Mouse (Mus musculus) hindbrain, embryonic 15.5 days (tissue): ENCODE measurements around the gene Gprasp1. TPM values are rescaled to one million over a fixed set of nuclear protein-coding genes. Genes with fewer than 3 reads are reported as not detected.
"Not testable (repeated sequence)": the region's sequence is repeated elsewhere in the genome, so short reads cannot be mapped to it uniquely, and the experiment has no call there.

Experiments
- ATAC-seq: fragments of 200-750 bp; cut with Nextera tagmentation; 2 replicates; pipeline ENCODE4 v1.8.0; 2017; ENCODE audit warnings: low read depth, moderate number of reproducible peaks, moderate TSS enrichment; ENCODE audit not compliant: low FRiP score
- H3K27ac ChIP-seq: fragments of 300-500 bp; sonication (generic); replicated peaks from 2 replicates; pipeline ENCODE4 v1.5.1; 2015; ENCODE audit warnings: mild to moderate bottlenecking, inconsistent platforms
- H3K27me3 ChIP-seq: fragments of 300-500 bp; sonication (generic); 2 replicates; pipeline ENCODE4 v1.6.1; 2015; ENCODE audit warnings: control low read depth, inconsistent platforms
- H3K36me3 ChIP-seq: fragments of 300-500 bp; sonication (generic); 2 replicates; pipeline ENCODE4 v1.6.1; 2015; ENCODE audit warnings: control low read depth, inconsistent platforms
- H3K4me1 ChIP-seq: fragments of 300-500 bp; sonication (generic); replicated peaks from 2 replicates; pipeline ENCODE4 v1.6.1; 2015; ENCODE audit warnings: control low read depth, inconsistent platforms
- H3K4me2 ChIP-seq: fragments of 300-500 bp; sonication (generic); 2 replicates; pipeline ENCODE4 v1.6.1; 2015; ENCODE audit warnings: moderate library complexity, mild to moderate bottlenecking, inconsistent platforms
- H3K4me3 ChIP-seq: fragments of 300-500 bp; sonication (generic); 2 replicates; pipeline ENCODE4 v1.5.1; 2015; ENCODE audit warnings: mild to moderate bottlenecking, inconsistent platforms
- H3K9ac ChIP-seq: fragments of 300-500 bp; sonication (generic); 2 replicates; pipeline ENCODE4 v1.6.1; 2015; ENCODE audit warnings: inconsistent platforms
- H3K9me3 ChIP-seq: fragments of 300-500 bp; sonication (generic); 2 replicates; pipeline ENCODE4 v1.6.1; 2016; ENCODE audit warnings: control low read depth, inconsistent platforms
- WGBS: fragments of 180-500 bp; shearing (Covaris S2); methylation state at CpG from one replicate; pipeline ENCODE4 v1.1.7; 2015; 5-methylcytosine and 5-hydroxymethylcytosine counted together
- polyA plus RNA-seq: library from polyadenylated mRNA; unstranded; fragments of >200 nt; fragmentation: Nextera tagmentation; extraction: Ambion mirVana; gene quantifications from 2 replicates; pipeline ENCODE4 v1.2.1, GENCODE M21; 2015

The Gprasp1 gene
- polyA plus RNA-seq, 1 experiment from 2014 or later: 227 TPM

GRCm38 (mm10) chrX:135768565-135768964, 26.0 kb downstream of the Gprasp1 start:
- no peaks in the 10 kb centered on the region for H3K36me3 ChIP-seq
- no peak overlapping the region for H3K4me3 ChIP-seq
- H3K4me1 ChIP-seq: no peaks in the 10 kb centered on the region
- H3K9ac ChIP-seq: no peak overlapping the region
- no peaks in the 10 kb centered on the region for H3K27me3 ChIP-seq
- no peak for ATAC-seq
- whole genome bisulfite sequencing: 86% methylated on average over 2 of the region's 2 CpGs
- no peak overlapping the region for H3K27ac ChIP-seq
- no peaks in the 10 kb centered on the region for H3K9me3 ChIP-seq
- H3K4me2 ChIP-seq: no peak overlapping the region

GRCm38 (mm10) chrX:135791536-135791935, 49.0 kb downstream of the Gprasp1 start:
- Histone ChIP-seq H3K27me3 (no peaks in the 10 kb centered on the region), H3K4me2 (no peak overlapping the region), H3K9me3 (no peaks in the 10 kb centered on the region), H3K9ac (no peak overlapping the region), H3K4me1 (no peaks in the 10 kb centered on the region), H3K36me3 (no peaks in the 10 kb centered on the region), H3K4me3 (no peak overlapping the region), H3K27ac (no peak overlapping the region)
- no peak for ATAC-seq

GRCm38 (mm10) chrX:135792326-135792725, 49.8 kb downstream of the Gprasp1 start:
- ATAC-seq: no peak
- 87% methylated on average over 6 of the region's 6 CpGs for WGBS
- Histone ChIP-seq H3K36me3 (no peaks in the 10 kb centered on the region), H3K4me3 (no peak overlapping the region), H3K27ac (no peak overlapping the region), H3K4me1 (no peaks in the 10 kb centered on the region), H3K4me2 (no peak overlapping the region), H3K27me3 (no peaks in the 10 kb centered on the region), H3K9me3 (no peaks in the 10 kb centered on the region), H3K9ac (no peak overlapping the region)

- Histone ChIP-seq H3K9ac (peak overlapping the region; percentile 68), H3K27ac (peak overlapping the region; percentile 85), H3K4me2 (peak overlapping the region; percentile 53), H3K4me3 (peak overlapping the region; percentile 62)
- not testable (repeated sequence) for H3K36me3 ChIP-seq, H3K9me3 ChIP-seq, H3K4me1 ChIP-seq, H3K27me3 ChIP-seq
- peak; percentile 93 for ATAC-seq
- WGBS: 14% methylated on average over 24 of the region's 27 CpGs
Measured at GRCm38 (mm10) chrX:135795591-135796304, 53.2 kb downstream of the Gprasp1 start.

- 21% methylated on average over 20 of the region's 26 CpGs for WGBS
- peak; percentile 76 for ATAC-seq
- not testable (repeated sequence) for H3K9me3 ChIP-seq, H3K27me3 ChIP-seq, H3K4me1 ChIP-seq, H3K36me3 ChIP-seq
- peak overlapping the region; percentile 53 for H3K4me2 ChIP-seq
- H3K9ac ChIP-seq: peak overlapping the region; percentile 68
- H3K27ac ChIP-seq: peak overlapping the region; percentile 85
- peak overlapping the region; percentile 62 for H3K4me3 ChIP-seq
Measured at GRCm38 (mm10) chrX:135796305-135797211, 54.0 kb downstream of the Gprasp1 start.

- not testable (repeated sequence) for H3K4me1 ChIP-seq, H3K27me3 ChIP-seq, H3K9me3 ChIP-seq, H3K36me3 ChIP-seq
- Histone ChIP-seq H3K4me2 (peak within 1 kb of the TSS; percentile 53), H3K4me3 (peak within 1 kb of the TSS; percentile 62), H3K27ac (peak within 1 kb of the TSS; percentile 85), H3K9ac (peak within 1 kb of the TSS; percentile 68)
- 23% methylated on average over 5 of the region's 5 CpGs for WGBS
- ATAC-seq: 0 out of 2 replicates have a peak, but pooled peaks have one; percentile 0
Measured at GRCm38 (mm10) chrX:135797212-135797644, 54.7 kb downstream of the Gprasp1 start, which contains the start of gene Bhlhb9. Gene Bhlhb9 (plus strand): TSS chrX:135797594.

GRCm38 (mm10) chrX:135804149-135804548, 61.6 kb downstream of the Gprasp1 start:
- Histone ChIP-seq H3K36me3 (peaks cover 4% of the 10 kb centered on the region; the same call in 1 of the 2 replicates), H3K9ac (no peak overlapping the region), H3K9me3 (no peaks in the 10 kb centered on the region), H3K4me2 (no peak overlapping the region), H3K27ac (no peak overlapping the region), H3K4me3 (no peak overlapping the region), H3K27me3 (no peaks in the 10 kb centered on the region), H3K4me1 (no peaks in the 10 kb centered on the region)
- WGBS: 95% methylated on average over 3 of the region's 3 CpGs
- ATAC-seq: 0 out of 2 replicates have a peak, but pooled peaks have one; percentile 66

GRCm38 (mm10) chrX:135805780-135806179, 63.2 kb downstream of the Gprasp1 start:
- no peak for ATAC-seq
- Histone ChIP-seq H3K9ac (no peak overlapping the region), H3K27ac (no peak overlapping the region), H3K4me3 (no peak overlapping the region), H3K4me1 (no peaks in the 10 kb centered on the region), H3K9me3 (no peaks in the 10 kb centered on the region), H3K4me2 (no peak overlapping the region), H3K36me3 (no peaks in the 10 kb centered on the region), H3K27me3 (no peaks in the 10 kb centered on the region)
- WGBS: 7% methylated on average over 1 of the region's 1 CpGs

GRCm38 (mm10) chrX:135835896-135836295, 93.4 kb downstream of the Gprasp1 start:
- WGBS: 47% methylated on average over 1 of the region's 1 CpGs
- H3K4me3 ChIP-seq, H3K9ac ChIP-seq, H3K27ac ChIP-seq, H3K9me3 ChIP-seq, H3K27me3 ChIP-seq, H3K4me1 ChIP-seq, H3K4me2 ChIP-seq, ATAC-seq, H3K36me3 ChIP-seq: not testable (repeated sequence)

- H3K4me3 ChIP-seq: peak overlapping the region; percentile 60; the same call in 1 of the 2 replicates
- no peaks in the 10 kb centered on the region for H3K4me1 ChIP-seq
- WGBS: 69% methylated on average over 2 of the region's 2 CpGs
- H3K36me3 ChIP-seq: no peaks in the 10 kb centered on the region; the same call in 1 of the 2 replicates
- no peaks in the 10 kb centered on the region for H3K27me3 ChIP-seq
- H3K9me3 ChIP-seq: no peaks in the 10 kb centered on the region
- H3K27ac ChIP-seq: peak overlapping the region; percentile 77
- peak overlapping the region; percentile 55 for H3K4me2 ChIP-seq
- no peak for ATAC-seq
- H3K9ac ChIP-seq: no peak overlapping the region
Measured at GRCm38 (mm10) chrX:135837896-135838295, 95.4 kb downstream of the Gprasp1 start.

GRCm38 (mm10) chrX:135838521-135839360, 96.2 kb downstream of the Gprasp1 start, which contains the start of gene Gprasp2:
Gene Gprasp2 (plus strand): TSS chrX:135839034.
- Histone ChIP-seq H3K4me2 (peak within 1 kb of the TSS; percentile 55), H3K4me3 (peak within 1 kb of the TSS; percentile 60), H3K27ac (peak within 1 kb of the TSS; percentile 77), H3K9ac (peak within 1 kb of the TSS; percentile 68)
- H3K9me3 ChIP-seq, H3K36me3 ChIP-seq, H3K27me3 ChIP-seq, H3K4me1 ChIP-seq: not testable (repeated sequence)
- ATAC-seq: peak; percentile 95
- WGBS: 21% methylated on average over 29 of the region's 32 CpGs
